Mouse (Mus musculus): Measurements from ENCODE around the gene Hcrt. TPM values are rescaled to one million over a fixed set of nuclear protein-coding genes. Genes with fewer than 3 reads are reported as not detected.
A peak's percentile ranks its signal among the peaks of the same experiment; 100 is the strongest.
"Not testable (repeated sequence)": the region's sequence is repeated elsewhere in the genome, so short reads cannot be mapped to it uniquely, and the experiment has no call there.

The Hcrt gene
- polyA plus RNA-seq (2016; fragmentation: Nextera tagmentation; extraction: Ambion mirVana) = not detected in 2 replicates

DNA sequence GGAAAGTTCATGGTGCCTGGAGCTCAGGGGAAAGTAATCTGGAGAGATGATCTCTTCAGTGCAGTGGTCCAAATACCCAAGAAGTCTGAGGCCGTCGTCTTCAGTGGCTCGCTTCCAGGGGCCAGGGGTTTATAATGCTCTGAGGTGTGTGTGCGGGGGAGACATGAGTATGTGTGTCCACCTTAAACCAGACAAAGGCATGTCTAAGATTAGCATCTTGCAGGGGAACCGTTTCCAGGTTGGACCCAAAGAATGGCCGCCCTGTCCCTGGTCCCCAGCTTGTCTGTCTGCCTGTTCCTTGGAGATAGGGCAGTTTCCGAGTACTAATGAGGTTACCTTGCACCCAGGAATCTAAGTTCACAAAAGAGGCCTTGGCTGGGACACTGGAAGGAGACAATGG lies at the start of gene Hcrt:
Gene Hcrt, minus strand, starts transcription at position 101 of the 400 bp plus-strand sequence.
- WGBS = 88% methylated on average over 7 of the region's 7 CpGs
- no peak within 1 kb of the TSS for H3K27ac ChIP-seq (replicated peaks)
- ATAC-seq (ENCODE audit: low FRiP score, low read depth) = no peak

DNA sequence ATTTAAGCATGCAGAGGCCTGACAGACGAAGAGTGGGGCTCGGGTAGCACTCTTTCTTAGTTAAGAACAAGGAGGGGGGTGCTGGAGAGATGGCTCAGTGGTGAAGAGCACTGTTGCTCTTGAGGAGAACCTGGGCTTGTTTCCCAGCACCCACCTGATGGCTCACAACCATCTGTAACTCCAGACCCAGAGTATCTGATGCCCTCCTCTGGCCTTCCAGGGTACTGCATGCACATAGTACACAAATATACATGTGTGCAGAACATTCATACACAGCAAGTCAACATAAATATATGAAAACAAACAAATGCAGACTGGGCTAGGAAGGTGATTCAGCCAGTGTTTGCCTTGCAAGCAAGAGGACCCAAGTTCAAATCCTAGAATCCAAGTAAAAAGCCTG lies 48.4 kb upstream of the Hcrt start:
- H3K27me3 ChIP-seq = no peaks in the 10 kb centered on the region
- H3K4me3 ChIP-seq = no peak overlapping the region
- 0 out of 2 replicates have a peak, but pooled peaks cover 4% of the 10 kb centered on the region for H3K9me3 ChIP-seq
- no peaks in the 10 kb centered on the region for H3K36me3 ChIP-seq
- H3K4me1 ChIP-seq = no peaks in the 10 kb centered on the region
- no peak for ATAC-seq (ENCODE audit: low FRiP score, low read depth)
- H3K9ac ChIP-seq (replicated peaks) = no peak overlapping the region
- no peak overlapping the region for H3K27ac ChIP-seq (replicated peaks)
- H3K4me2 ChIP-seq (replicated peaks) = no peak overlapping the region
- WGBS = 92% methylated on average over 2 of the region's 2 CpGs

More for the DNA sequence above, at the start of gene Hcrt:
- H3K4me2 ChIP-seq (replicated peaks) = peak within 1 kb of the TSS; percentile 78
- no peaks in the 10 kb centered on the region for H3K9me3 ChIP-seq
- H3K4me3 ChIP-seq = peak within 1 kb of the TSS; percentile 44
- peaks cover 28% of the 10 kb centered on the region for H3K4me1 ChIP-seq
- no peaks in the 10 kb centered on the region for H3K36me3 ChIP-seq
- H3K27me3 ChIP-seq = peaks cover 41% of the 10 kb centered on the region
- H3K9ac ChIP-seq (replicated peaks) = peak within 1 kb of the TSS; percentile 53

- 89% methylated on average over 9 of the region's 9 CpGs for WGBS
- ATAC-seq (ENCODE audit: low FRiP score, low read depth) = no peak
- no peak overlapping the region for H3K4me3 ChIP-seq
Observed at GRCm38 (mm10) chr11:100810516-100810915, 47.8 kb upstream of the Hcrt start.

DNA sequence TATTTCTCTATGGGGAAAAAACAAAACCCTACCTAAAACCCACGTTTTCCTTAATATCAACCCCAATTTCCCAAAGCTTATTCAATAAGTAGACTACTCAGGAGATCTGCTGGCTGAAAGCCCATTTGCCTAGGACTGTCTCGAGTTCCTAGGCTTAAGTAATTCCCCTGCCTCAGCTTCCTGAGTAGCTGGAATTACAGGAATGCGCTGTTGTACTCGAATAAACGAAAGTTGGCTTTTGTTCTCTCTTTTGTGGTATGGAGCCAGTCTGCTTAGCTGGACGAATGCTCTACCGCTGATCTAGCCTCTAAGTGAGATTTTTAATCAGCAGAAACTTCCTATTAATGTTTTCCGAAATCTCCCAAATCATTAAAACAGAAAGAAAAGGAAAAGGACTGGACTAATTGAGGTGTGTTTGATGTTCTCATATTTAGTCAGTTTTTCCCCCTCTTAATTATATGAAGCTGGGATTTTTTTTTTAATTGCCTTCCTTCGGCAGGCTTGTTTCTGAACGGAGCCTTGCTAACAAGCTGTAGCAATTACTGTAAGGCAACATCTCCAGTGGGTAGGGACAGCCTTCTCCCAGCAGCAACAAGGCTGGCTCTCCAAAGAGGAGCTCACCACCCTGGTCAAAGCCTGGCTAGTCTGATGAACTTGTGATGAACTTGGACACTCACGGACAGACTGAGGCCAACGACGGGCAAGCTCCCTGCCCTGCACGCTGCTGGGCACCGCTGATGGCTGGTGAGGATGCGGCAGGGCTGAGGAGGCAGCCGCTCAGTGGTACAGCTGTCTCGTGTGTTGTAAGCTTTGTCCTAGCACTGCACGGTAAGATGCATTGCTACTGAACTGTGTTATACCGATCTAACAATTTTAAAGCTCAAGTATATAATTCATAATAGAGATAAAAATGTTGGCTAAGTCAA lies 43.9 kb upstream of the Hcrt start:
- Histone ChIP-seq H3K4me3 (no peak overlapping the region), H3K4me1 (no peaks in the 10 kb centered on the region), H3K27ac (replicated peaks) (no peak overlapping the region), H3K9ac (replicated peaks) (no peak overlapping the region), H3K36me3 (peaks cover 29% of the 10 kb centered on the region), H3K27me3 (no peaks in the 10 kb centered on the region), H3K4me2 (replicated peaks) (no peak overlapping the region), H3K9me3 (0 out of 2 replicates have a peak, but pooled peaks cover 4% of the 10 kb centered on the region)
- 73% methylated on average over 20 of the region's 20 CpGs for WGBS
- no peak for ATAC-seq (ENCODE audit: low FRiP score, low read depth)

More at GRCm38 (mm10) chr11:100810516-100810915, 47.8 kb upstream of the Hcrt start:
- Histone ChIP-seq H3K4me2 (replicated peaks) (no peak overlapping the region), H3K9ac (replicated peaks) (no peak overlapping the region), H3K36me3 (no peaks in the 10 kb centered on the region), H3K4me1 (no peaks in the 10 kb centered on the region), H3K27me3 (no peaks in the 10 kb centered on the region), H3K9me3 (0 out of 2 replicates have a peak, but pooled peaks cover 4% of the 10 kb centered on the region), H3K27ac (replicated peaks) (no peak overlapping the region)

DNA sequence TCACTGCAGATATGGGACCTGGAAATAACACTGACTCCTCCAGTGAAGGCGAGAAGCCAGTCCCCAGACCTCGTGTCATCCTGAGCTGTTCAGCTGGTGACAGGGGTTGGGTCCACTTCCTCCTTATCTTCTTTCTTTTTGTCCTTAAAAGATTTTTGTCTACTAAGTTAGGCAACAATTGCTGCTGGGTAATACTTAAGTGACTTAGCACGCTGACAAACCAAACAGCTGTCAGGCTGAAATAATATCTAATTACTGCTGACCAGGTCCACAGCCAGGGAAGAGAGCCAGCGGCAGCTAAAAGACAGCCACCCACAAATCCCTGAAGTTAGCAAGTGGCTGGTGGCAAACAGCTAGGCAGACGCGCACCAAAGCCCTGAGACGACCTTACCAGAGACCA lies 42.8 kb upstream of the Hcrt start:
- H3K4me2 ChIP-seq (replicated peaks) = no peak overlapping the region
- H3K27ac ChIP-seq (replicated peaks) = no peak overlapping the region
- H3K27me3 ChIP-seq = no peaks in the 10 kb centered on the region
- H3K36me3 ChIP-seq = peaks cover 39% of the 10 kb centered on the region
- H3K9me3 ChIP-seq = no peaks in the 10 kb centered on the region
- no peak for ATAC-seq (ENCODE audit: low FRiP score, low read depth)
- 86% methylated on average over 7 of the region's 7 CpGs for WGBS
- no peaks in the 10 kb centered on the region for H3K4me1 ChIP-seq
- H3K9ac ChIP-seq (replicated peaks) = no peak overlapping the region
- H3K4me3 ChIP-seq = no peak overlapping the region

DNA sequence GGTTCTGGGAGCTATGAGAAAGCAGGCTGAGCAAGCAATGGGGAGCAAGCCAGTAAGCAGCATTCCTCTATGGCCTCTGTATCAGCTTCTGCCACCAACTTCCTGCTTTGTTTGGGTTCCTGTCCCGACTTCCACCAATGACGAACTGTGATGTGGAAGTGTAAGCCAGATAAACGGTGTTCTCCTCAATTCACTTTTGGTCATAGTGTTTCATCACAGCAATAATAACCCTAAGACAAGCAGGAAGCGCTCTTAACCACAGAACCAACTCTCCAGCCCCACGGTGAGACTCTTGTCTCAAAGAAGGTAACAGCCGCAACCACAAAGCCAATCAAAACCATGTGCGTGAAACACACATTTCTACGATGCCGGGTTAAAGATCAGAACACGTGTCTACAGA lies 41.7 kb upstream of the Hcrt start:
- H3K4me3 ChIP-seq = no peak overlapping the region
- H3K9me3 ChIP-seq = no peaks in the 10 kb centered on the region
- no peaks in the 10 kb centered on the region for H3K27me3 ChIP-seq
- no peak overlapping the region for H3K4me2 ChIP-seq (replicated peaks)
- no peak overlapping the region for H3K9ac ChIP-seq (replicated peaks)
- no peak overlapping the region for H3K27ac ChIP-seq (replicated peaks)
- WGBS = 95% methylated on average over 10 of the region's 10 CpGs
- no peaks in the 10 kb centered on the region for H3K4me1 ChIP-seq
- peaks cover 39% of the 10 kb centered on the region for H3K36me3 ChIP-seq
- ATAC-seq (ENCODE audit: low FRiP score, low read depth) = no peak

DNA sequence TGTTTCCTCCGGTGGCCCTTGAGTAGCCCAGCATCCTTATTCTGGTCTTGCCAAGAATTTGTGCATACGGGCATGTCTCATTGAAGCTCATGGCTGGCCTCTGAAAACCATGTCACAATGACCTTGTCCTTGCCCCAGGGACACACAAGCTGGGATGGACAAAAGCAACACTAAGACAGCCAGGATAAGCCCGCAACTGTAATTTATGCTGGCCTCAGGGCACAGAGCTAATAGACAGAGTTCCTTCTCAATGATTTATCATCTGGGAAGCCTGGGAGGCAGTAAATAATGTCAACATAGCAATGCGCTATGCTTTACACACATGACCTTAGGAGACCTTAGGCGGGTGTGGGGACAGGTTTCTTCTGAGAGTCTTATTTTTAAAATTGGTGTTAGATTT lies 36.7 kb upstream of the Hcrt start:
- Histone ChIP-seq H3K9me3 (no peaks in the 10 kb centered on the region), H3K9ac (replicated peaks) (no peak overlapping the region), H3K36me3 (peaks cover 38% of the 10 kb centered on the region), H3K4me2 (replicated peaks) (no peak overlapping the region), H3K27ac (replicated peaks) (peak overlapping the region; percentile 20; the same call in 1 of the 2 replicates), H3K27me3 (no peaks in the 10 kb centered on the region), H3K4me3 (no peak overlapping the region), H3K4me1 (no peaks in the 10 kb centered on the region)
- no peak for ATAC-seq (ENCODE audit: low FRiP score, low read depth)
- 81% methylated on average over 5 of the region's 5 CpGs for WGBS

- ATAC-seq (ENCODE audit: low FRiP score, low read depth) = no peak
Observed at GRCm38 (mm10) chr11:100796585-100796984, 33.9 kb upstream of the Hcrt start.

GRCm38 (mm10) chr11:100795386-100795785 lies 32.7 kb upstream of the Hcrt start:
- Histone ChIP-seq H3K27me3 (no peaks in the 10 kb centered on the region), H3K9ac (replicated peaks) (no peak overlapping the region), H3K4me3 (no peak overlapping the region), H3K36me3 (peaks cover 4% of the 10 kb centered on the region; the same call in 1 of the 2 replicates), H3K4me1 (no peaks in the 10 kb centered on the region), H3K9me3 (no peaks in the 10 kb centered on the region), H3K4me2 (replicated peaks) (no peak overlapping the region), H3K27ac (replicated peaks) (no peak overlapping the region)
- no peak for ATAC-seq (ENCODE audit: low FRiP score, low read depth)
- 97% methylated on average over 2 of the region's 2 CpGs for WGBS

More at GRCm38 (mm10) chr11:100796585-100796984, 33.9 kb upstream of the Hcrt start:
- no peak overlapping the region for H3K4me2 ChIP-seq (replicated peaks)
- no peak overlapping the region for H3K27ac ChIP-seq (replicated peaks)
- no peaks in the 10 kb centered on the region for H3K27me3 ChIP-seq
- WGBS = 69% methylated on average over 8 of the region's 8 CpGs
- no peak overlapping the region for H3K4me3 ChIP-seq
- H3K9me3 ChIP-seq = no peaks in the 10 kb centered on the region
- H3K4me1 ChIP-seq = no peaks in the 10 kb centered on the region
- H3K36me3 ChIP-seq = 0 out of 2 replicates have a peak, but pooled peaks cover 12% of the 10 kb centered on the region
- no peak overlapping the region for H3K9ac ChIP-seq (replicated peaks)

DNA sequence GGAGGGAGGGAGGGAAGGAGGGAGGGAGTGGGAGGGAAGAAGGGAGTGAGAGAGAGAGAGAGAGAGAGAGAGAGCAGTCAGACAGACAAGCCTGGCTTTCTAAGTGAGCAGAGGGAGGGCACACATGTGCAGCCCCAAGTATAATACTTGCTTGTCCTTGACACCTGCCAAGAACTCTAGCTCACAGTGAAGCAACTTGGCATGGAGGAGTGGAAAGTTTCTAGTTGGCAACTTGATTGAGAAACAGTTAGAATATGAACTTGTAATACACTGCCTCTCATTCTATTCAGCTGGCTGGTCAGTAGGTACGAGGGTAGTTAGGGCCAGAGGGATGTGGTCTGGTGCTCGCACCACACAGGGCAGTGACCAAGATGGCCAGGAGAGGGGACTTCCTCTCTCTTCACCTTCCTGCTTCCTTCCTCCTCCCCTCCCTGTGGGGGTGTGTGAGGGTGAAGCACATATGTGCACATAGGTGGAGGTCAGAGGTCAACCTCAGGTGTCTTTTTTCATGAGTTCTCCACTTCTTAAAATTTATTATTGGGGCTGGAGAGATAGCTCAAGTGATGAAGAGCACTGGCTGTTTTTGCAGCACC lies 28.8 kb upstream of the Hcrt start:
- Histone ChIP-seq H3K36me3 (peaks cover 17% of the 10 kb centered on the region), H3K4me3 (no peak overlapping the region), H3K27me3 (no peaks in the 10 kb centered on the region), H3K4me1 (no peaks in the 10 kb centered on the region), H3K9me3 (no peaks in the 10 kb centered on the region), H3K27ac (replicated peaks) (no peak overlapping the region), H3K9ac (replicated peaks) (no peak overlapping the region), H3K4me2 (replicated peaks) (no peak overlapping the region)
- no peak for ATAC-seq (ENCODE audit: low FRiP score, low read depth)
- 88% methylated on average over 2 of the region's 2 CpGs for WGBS

- ATAC-seq (ENCODE audit: low FRiP score, low read depth); H3K27me3 ChIP-seq; H3K4me1 ChIP-seq; H3K9ac ChIP-seq (replicated peaks); H3K4me2 ChIP-seq (replicated peaks); H3K4me3 ChIP-seq; H3K9me3 ChIP-seq; H3K27ac ChIP-seq (replicated peaks): not testable (repeated sequence)
- peaks cover 15% of the 10 kb centered on the region for H3K36me3 ChIP-seq
- WGBS = 95% methylated on average over 9 of the region's 9 CpGs
Observed at GRCm38 (mm10) chr11:100790644-100791043, 27.9 kb upstream of the Hcrt start.

- Histone ChIP-seq H3K36me3 (peaks cover 15% of the 10 kb centered on the region), H3K9ac (replicated peaks) (no peak overlapping the region), H3K27me3 (no peaks in the 10 kb centered on the region), H3K9me3 (no peaks in the 10 kb centered on the region), H3K4me3 (no peak overlapping the region), H3K4me2 (replicated peaks) (no peak overlapping the region), H3K4me1 (no peaks in the 10 kb centered on the region), H3K27ac (replicated peaks) (no peak overlapping the region)
- ATAC-seq (ENCODE audit: low FRiP score, low read depth) = no peak
- WGBS = 84% methylated on average over 3 of the region's 3 CpGs
Observed at GRCm38 (mm10) chr11:100789702-100790101, 27.0 kb upstream of the Hcrt start.
